Mouse (Mus musculus) ES-E14 (cell line): ENCODE measurements around the gene Zbtb40.

Experiments
- CHD2 ChIP-seq: IDR thresholded peaks from 2 replicates; pipeline ENCODE4 v1.6.1; 2014; ENCODE audit warnings: mild to moderate bottlenecking, low read depth, low read length, inconsistent platforms
- HCFC1 ChIP-seq: IDR thresholded peaks from 2 replicates; pipeline ENCODE4 v1.6.1; 2012; ENCODE audit warnings: low read length, inconsistent platforms, borderline replicate concordance; ENCODE audit not compliant: insufficient read depth
- MAFK ChIP-seq: IDR thresholded peaks from 2 replicates; pipeline ENCODE4 v1.6.1; 2014; ENCODE audit warnings: mild to moderate bottlenecking, low read depth, low read length, inconsistent platforms; ENCODE audit not compliant: insufficient read depth

DNA sequence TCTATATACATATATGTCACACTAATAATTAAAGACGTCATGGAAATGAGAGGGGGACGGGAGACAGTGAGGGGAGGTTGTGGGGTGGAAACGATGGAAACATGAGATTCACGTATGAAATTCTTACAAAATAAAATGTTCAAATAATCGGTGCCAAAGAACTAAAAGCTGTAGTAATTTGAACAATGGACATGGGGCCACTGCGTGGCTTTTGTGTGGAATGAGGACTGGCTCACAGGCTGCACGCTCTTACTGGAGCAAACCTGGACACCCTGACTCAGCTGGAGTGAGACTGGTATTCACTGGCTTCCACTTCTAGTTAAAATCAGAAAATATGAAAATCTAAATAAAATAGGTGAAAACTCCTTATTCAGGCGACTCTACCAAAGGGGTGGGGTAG lies 6.6 kb downstream of the Zbtb40 start:
- TF ChIP-seq HCFC1 (no peak), MAFK (no peak), CHD2 (no peak)
